Mouse (Mus musculus) A20 (cell line): ENCODE data around the gene Nono.

ENCODE experiments used
- DNase-seq: peaks from one replicate; pipeline ENCODE4 v3.0.0-alpha.2; 2011; ENCODE audit warnings: low read depth, low spot score

The Nono gene

GRCm38 (mm10) chrX:101481604-101482350 lies 52.7 kb downstream of the Nono start:
- DNase-seq: no peak

GRCm38 (mm10) chrX:101486487-101487152 lies 57.5 kb downstream of the Nono start:
- DNase-seq: peak; percentile 60
